Mouse (Mus musculus) kidney, embryonic 16.5 days (tissue): ENCODE measurements around the gene Tmem237. TPM values are rescaled to one million over a fixed set of nuclear protein-coding genes. Genes with fewer than 3 reads are reported as not detected.

Source experiments
- ATAC-seq: fragments of 200-750 bp; cut with Nextera tagmentation; 2 replicates; pipeline ENCODE4 v1.8.0; 2017; ENCODE audit warnings: moderate TSS enrichment; ENCODE audit not compliant: low FRiP score, low TSS enrichment
- H3K27ac ChIP-seq: fragments of 300-500 bp; sonication (generic); 2 replicates; pipeline ENCODE4 v1.5.1; 2014; ENCODE audit warnings: low read length
- H3K27me3 ChIP-seq: fragments of 300-500 bp; sonication (generic); 2 replicates; pipeline ENCODE4 v1.6.1; 2014; ENCODE audit warnings: low read length, control low read depth, mixed read lengths; ENCODE audit not compliant: insufficient read depth
- H3K36me3 ChIP-seq: fragments of 300-500 bp; sonication (generic); 2 replicates; pipeline ENCODE4 v1.6.1; 2014; ENCODE audit warnings: low read length, control low read depth, mixed read lengths; ENCODE audit not compliant: insufficient read depth
- H3K4me1 ChIP-seq: fragments of 300-500 bp; sonication (generic); 2 replicates; pipeline ENCODE4 v1.6.1; 2014; ENCODE audit warnings: low read length, control low read depth, mixed read lengths; ENCODE audit not compliant: insufficient read depth
- H3K4me2 ChIP-seq: fragments of 300-500 bp; sonication (generic); replicated peaks from 2 replicates; pipeline ENCODE4 v1.6.1; 2014; ENCODE audit warnings: low read depth, low read length
- H3K4me3 ChIP-seq: fragments of 300-500 bp; sonication (generic); 2 replicates; pipeline ENCODE4 v1.5.1; 2014; ENCODE audit warnings: mild to moderate bottlenecking, low read length
- H3K9ac ChIP-seq: fragments of 300-500 bp; sonication (generic); replicated peaks from 2 replicates; pipeline ENCODE4 v1.6.1; 2014; ENCODE audit warnings: low read length
- H3K9me3 ChIP-seq: fragments of 300-500 bp; sonication (generic); 2 replicates; pipeline ENCODE4 v1.6.1; 2016; ENCODE audit warnings: low read length, control low read depth
- WGBS: fragments of 180-500 bp; shearing (Covaris S2); extraction: QIAGEN DNeasy Blood & Tissue Kit; methylation state at CpG from one replicate; pipeline ENCODE4 v1.1.7; 2014; 5-methylcytosine and 5-hydroxymethylcytosine counted together
- polyA plus RNA-seq: library from polyadenylated mRNA; unstranded; fragments of >200 nt; fragmentation: Nextera tagmentation; extraction: Ambion mirVana; gene quantifications from 2 replicates; pipeline ENCODE4 v1.2.1, GENCODE M21; 2015

Gene Tmem237
- polyA plus RNA-seq, 1 experiment from 2014 or later: 42.0 TPM

DNA sequence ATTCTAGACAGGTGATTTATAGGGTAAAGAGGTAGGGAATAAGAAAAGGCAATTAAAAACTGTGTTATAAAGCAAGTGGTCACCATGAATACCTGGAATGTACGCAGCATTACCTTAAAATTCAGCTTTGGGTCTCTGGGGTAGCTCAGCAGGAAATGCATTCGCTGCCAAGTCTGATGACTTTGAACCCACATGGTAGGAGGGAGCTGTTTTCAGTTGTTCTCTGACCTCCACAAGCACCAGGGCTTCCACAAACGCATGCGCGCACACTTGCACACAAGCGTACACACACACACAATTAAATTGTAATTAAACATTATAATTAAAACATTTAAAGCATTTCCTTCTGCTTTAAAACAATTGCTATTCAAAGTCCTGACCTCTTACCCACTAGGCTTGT is 40.7 kb upstream of the Tmem237 start:
- no peak overlapping the region for H3K4me2 ChIP-seq
- H3K4me1 ChIP-seq: no peaks in the 10 kb centered on the region
- H3K36me3 ChIP-seq: peaks cover 14% of the 10 kb centered on the region
- WGBS: 83% methylated on average over 6 of the region's 6 CpGs
- no peak overlapping the region for H3K9ac ChIP-seq
- H3K4me3 ChIP-seq: no peak overlapping the region
- no peaks in the 10 kb centered on the region for H3K27me3 ChIP-seq
- no peak for ATAC-seq
- H3K9me3 ChIP-seq: no peaks in the 10 kb centered on the region
- H3K27ac ChIP-seq: no peak overlapping the region

GRCm38 (mm10) chr1:59159136-59159535 is 38.9 kb upstream of the Tmem237 start:
- Histone ChIP-seq H3K4me1 (no peaks in the 10 kb centered on the region), H3K9ac (no peak overlapping the region), H3K4me3 (no peak overlapping the region), H3K9me3 (no peaks in the 10 kb centered on the region), H3K36me3 (peaks cover 11% of the 10 kb centered on the region), H3K27ac (no peak overlapping the region), H3K27me3 (no peaks in the 10 kb centered on the region), H3K4me2 (no peak overlapping the region)
- no peak for ATAC-seq
- WGBS: 88% methylated on average over 3 of the region's 3 CpGs

- Histone ChIP-seq H3K27me3 (no peaks in the 10 kb centered on the region), H3K4me1 (no peaks in the 10 kb centered on the region), H3K4me3 (no peak overlapping the region), H3K9ac (no peak overlapping the region), H3K4me2 (no peak overlapping the region), H3K36me3 (peaks cover 10% of the 10 kb centered on the region), H3K27ac (no peak overlapping the region), H3K9me3 (no peaks in the 10 kb centered on the region)
- WGBS: 85% methylated on average over 7 of the region's 7 CpGs
- ATAC-seq: no peak
These were observed 38.3 kb upstream of the Tmem237 start for GRCm38 (mm10) chr1:59158498-59158897.

- H3K27me3 ChIP-seq: no peaks in the 10 kb centered on the region
- no peak for ATAC-seq
- H3K9ac ChIP-seq: no peak overlapping the region
- no peak overlapping the region for H3K4me3 ChIP-seq
- no peak overlapping the region for H3K4me2 ChIP-seq
- H3K27ac ChIP-seq: no peak overlapping the region
- 74% methylated on average over 4 of the region's 4 CpGs for WGBS
- H3K36me3 ChIP-seq: peaks cover 3% of the 10 kb centered on the region; the same call in 1 of the 2 replicates
- H3K9me3 ChIP-seq: no peaks in the 10 kb centered on the region
- no peaks in the 10 kb centered on the region for H3K4me1 ChIP-seq
These were observed 37.6 kb upstream of the Tmem237 start for GRCm38 (mm10) chr1:59157846-59158245.

- no peaks in the 10 kb centered on the region for H3K36me3 ChIP-seq
- ATAC-seq: no peak
These were observed 32.1 kb upstream of the Tmem237 start for GRCm38 (mm10) chr1:59152346-59152745.

DNA sequence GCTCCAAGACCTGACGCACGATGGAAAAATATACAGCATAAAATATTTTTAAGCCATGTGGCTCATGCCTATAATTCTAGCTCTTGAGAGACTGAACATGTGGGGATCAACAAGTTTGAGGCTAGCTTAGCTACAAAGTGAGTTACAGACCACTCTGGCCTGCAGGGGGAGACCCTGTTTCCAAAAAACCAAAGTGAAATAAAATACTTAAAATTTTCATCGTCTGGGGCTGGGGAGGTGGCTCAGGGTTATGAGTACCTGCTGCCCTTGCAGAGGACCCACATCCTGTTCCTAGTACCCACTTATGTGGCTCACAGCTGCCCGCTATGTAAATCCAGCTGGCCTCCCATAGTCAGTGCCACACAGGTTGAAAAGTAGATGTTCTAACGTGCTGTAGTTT is 30.3 kb upstream of the Tmem237 start:
- 71% methylated on average over 5 of the region's 5 CpGs for WGBS
- H3K9me3 ChIP-seq: no peaks in the 10 kb centered on the region

More at GRCm38 (mm10) chr1:59152346-59152745, 32.1 kb upstream of the Tmem237 start:
- Histone ChIP-seq H3K9ac (no peak overlapping the region), H3K4me2 (no peak overlapping the region), H3K27ac (no peak overlapping the region), H3K27me3 (no peaks in the 10 kb centered on the region), H3K4me3 (no peak overlapping the region), H3K9me3 (no peaks in the 10 kb centered on the region), H3K4me1 (no peaks in the 10 kb centered on the region)
- 66% methylated on average over 4 of the region's 4 CpGs for WGBS

DNA sequence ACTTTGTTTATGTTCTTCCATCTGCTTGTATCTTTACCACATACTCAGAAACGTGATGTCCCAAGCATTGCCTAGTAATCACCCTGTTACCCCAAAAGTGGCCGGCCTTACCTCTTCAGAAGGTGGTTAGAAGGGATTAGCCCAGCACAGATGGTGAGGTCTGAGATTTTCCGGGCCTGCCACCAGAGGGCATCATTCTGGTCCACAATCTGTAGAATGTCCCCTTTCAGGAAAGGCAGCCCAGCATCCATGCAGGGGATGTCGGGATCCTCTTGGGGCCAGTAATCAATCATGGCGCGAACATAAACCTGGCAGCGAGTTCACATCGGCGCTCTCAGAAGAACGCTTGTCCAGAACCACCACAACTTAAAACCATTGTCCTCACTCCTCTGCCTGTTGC is 24.3 kb upstream of the Tmem237 start:
- Histone ChIP-seq H3K36me3 (no peaks in the 10 kb centered on the region), H3K9me3 (peaks cover 5% of the 10 kb centered on the region; the same call in 1 of the 2 replicates), H3K27ac (no peak overlapping the region), H3K4me2 (no peak overlapping the region), H3K27me3 (no peaks in the 10 kb centered on the region), H3K4me3 (no peak overlapping the region), H3K4me1 (no peaks in the 10 kb centered on the region), H3K9ac (no peak overlapping the region)
- no peak for ATAC-seq
- 76% methylated on average over 10 of the region's 10 CpGs for WGBS

More for the DNA sequence above, 30.3 kb upstream of the Tmem237 start:
- no peak for ATAC-seq
- no peak overlapping the region for H3K9ac ChIP-seq
- no peaks in the 10 kb centered on the region for H3K36me3 ChIP-seq
- H3K4me3 ChIP-seq: no peak overlapping the region
- no peak overlapping the region for H3K27ac ChIP-seq
- H3K4me1 ChIP-seq: no peaks in the 10 kb centered on the region
- H3K27me3 ChIP-seq: no peaks in the 10 kb centered on the region
- no peak overlapping the region for H3K4me2 ChIP-seq

GRCm38 (mm10) chr1:59142809-59143208 is 22.6 kb upstream of the Tmem237 start:
- Histone ChIP-seq H3K9me3 (peaks cover 5% of the 10 kb centered on the region; the same call in 1 of the 2 replicates), H3K27me3 (no peaks in the 10 kb centered on the region), H3K36me3 (no peaks in the 10 kb centered on the region), H3K9ac (no peak overlapping the region), H3K4me1 (no peaks in the 10 kb centered on the region), H3K4me2 (no peak overlapping the region), H3K27ac (no peak overlapping the region), H3K4me3 (no peak overlapping the region)
- no peak for ATAC-seq

- H3K36me3 ChIP-seq: no peaks in the 10 kb centered on the region
- no peak overlapping the region for H3K27ac ChIP-seq
- no peaks in the 10 kb centered on the region for H3K27me3 ChIP-seq
- no peaks in the 10 kb centered on the region for H3K9me3 ChIP-seq
- no peaks in the 10 kb centered on the region for H3K4me1 ChIP-seq
- H3K4me3 ChIP-seq: no peak overlapping the region
- no peak overlapping the region for H3K9ac ChIP-seq
- WGBS: 69% methylated on average over 5 of the region's 5 CpGs
- H3K4me2 ChIP-seq: no peak overlapping the region
- no peak for ATAC-seq
These were observed 14.2 kb upstream of the Tmem237 start for GRCm38 (mm10) chr1:59134419-59134818.

- Histone ChIP-seq H3K4me2 (no peak overlapping the region), H3K27me3 (no peaks in the 10 kb centered on the region), H3K36me3 (no peaks in the 10 kb centered on the region), H3K9me3 (no peaks in the 10 kb centered on the region), H3K9ac (no peak overlapping the region), H3K27ac (no peak overlapping the region), H3K4me1 (no peaks in the 10 kb centered on the region), H3K4me3 (no peak overlapping the region)
- WGBS: 43% methylated on average over 7 of the region's 7 CpGs
- ATAC-seq: no peak
These were observed 8.7 kb upstream of the Tmem237 start for GRCm38 (mm10) chr1:59128879-59129278.
